ENCODE assay signal across 19 mouse cellular contexts in the genomic region with DNA sequence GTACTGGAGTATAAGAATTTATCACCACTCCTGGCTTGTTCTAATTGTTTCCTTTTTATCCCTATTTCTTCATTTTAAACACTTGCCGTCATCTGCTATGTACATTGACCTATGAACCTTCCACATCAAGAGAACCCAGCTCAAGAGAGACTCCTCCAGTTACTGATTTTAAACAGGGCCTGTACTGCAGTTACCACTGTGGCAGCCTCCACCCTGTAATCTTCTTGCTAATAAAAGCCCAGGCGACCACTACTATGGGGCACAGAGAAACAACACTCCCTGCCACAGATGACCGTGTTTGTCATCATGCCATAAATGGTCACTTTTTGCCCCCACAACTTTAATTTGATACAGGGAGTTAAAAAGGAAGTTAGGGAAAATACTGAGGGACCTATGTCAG. TPM values are rescaled to one million over a fixed set of nuclear protein-coding genes. Genes with fewer than 3 reads are reported as not detected.
DNase-seq lines count a peak whose midpoint lies in the region; ATAC-seq and TF ChIP-seq lines count a peak whose summit lies in the region.
"Had no signal": no experiment of that assay in that cellular context is flagged by ENCODE, and none has a peak within 500 bp of the region (broad histone marks: within the 10 kb centered on the region; RNA-seq: fewer than 3 reads in every experiment).

No protein-coding gene starts in this region.

- no peak for TF ChIP-seq CTCF in stomach, postnatal 0 days (IDR thresholded peaks at IDR 0.05; ENCODE audit: low read depth)
- TF ChIP-seq CTCF in hindbrain, postnatal 0 days (IDR thresholded peaks at IDR 0.05; ENCODE audit: low read depth), result no peak

- DNase-seq in heart, postnatal 10 days, result no peak
- DNase-seq in liver, embryonic 13.5 days, result no peak
- no peak for DNase-seq in stomach, postnatal 0 days (ENCODE audit: low spot score)
- no peak for DNase-seq in hindbrain, postnatal 0 days (ENCODE audit: low spot score)
- DNase-seq: cerebellum, adult 11 months; kidney, adult 18-20 months; thymus, postnatal 36 days had no signal

- H3K9ac ChIP-seq in heart, embryonic 12.5 days, result peak overlapping the region; percentile 31; the same call in 1 of the 2 replicates
- H3K9ac ChIP-seq in liver, embryonic 13.5 days, result no peak overlapping the region
- no peak overlapping the region for H3K9ac ChIP-seq in liver, embryonic 12.5 days
- 0 out of 2 replicates have a peak overlapping the region, but pooled peaks have one; percentile 15 for H3K9ac ChIP-seq in intestine, embryonic 16.5 days (ENCODE audit: low read depth, low read length)
- H3K9ac ChIP-seq in stomach, postnatal 0 days (ENCODE audit: low read length), result no peak overlapping the region
- H3K9ac ChIP-seq in hindbrain, postnatal 0 days (replicated peaks; ENCODE audit: low read length), result no peak overlapping the region

- peaks cover 34% of the 10 kb centered on the region for H3K36me3 ChIP-seq in heart, embryonic 12.5 days
- H3K36me3 ChIP-seq in liver, embryonic 13.5 days, result peaks cover 7% of the 10 kb centered on the region
- peaks cover 15% of the 10 kb centered on the region; the same call in 1 of the 2 replicates for H3K36me3 ChIP-seq in liver, embryonic 12.5 days
- 0 out of 2 replicates have a peak, but pooled peaks cover 4% of the 10 kb centered on the region for H3K36me3 ChIP-seq in intestine, embryonic 16.5 days (ENCODE audit: control insufficient read depth, insufficient read depth, low read length)
- H3K36me3 ChIP-seq in stomach, postnatal 0 days (ENCODE audit: control insufficient read depth, insufficient read depth, low read length), result peaks cover 11% of the 10 kb centered on the region
- H3K36me3 ChIP-seq in hindbrain, postnatal 0 days (ENCODE audit: insufficient read depth, low read length), result peaks cover 5% of the 10 kb centered on the region; the same call in 1 of the 2 replicates

- no peaks in the 10 kb centered on the region for H3K27me3 ChIP-seq in heart, embryonic 12.5 days (replicated peaks)
- no peaks in the 10 kb centered on the region for H3K27me3 ChIP-seq in liver, embryonic 13.5 days
- H3K27me3 ChIP-seq in liver, embryonic 12.5 days (replicated peaks), result no peaks in the 10 kb centered on the region
- no peaks in the 10 kb centered on the region for H3K27me3 ChIP-seq in intestine, embryonic 16.5 days (replicated peaks; ENCODE audit: control insufficient read depth, insufficient read depth, low read length)
- H3K27me3 ChIP-seq in stomach, postnatal 0 days (ENCODE audit: control insufficient read depth, insufficient read depth, low read length), result no peaks in the 10 kb centered on the region
- no peaks in the 10 kb centered on the region for H3K27me3 ChIP-seq in hindbrain, postnatal 0 days (ENCODE audit: insufficient read depth, low read length)

- TF ChIP-seq EP300 in stomach, postnatal 0 days (optimal IDR thresholded peaks at IDR 0.05), result no peak

- H3K4me2 ChIP-seq in heart, embryonic 12.5 days, result peak overlapping the region; percentile 19; the same call in 1 of the 2 replicates
- no peak overlapping the region for H3K4me2 ChIP-seq in liver, embryonic 13.5 days
- H3K4me2 ChIP-seq in liver, embryonic 12.5 days, result no peak overlapping the region
- no peak overlapping the region for H3K4me2 ChIP-seq in intestine, embryonic 16.5 days (ENCODE audit: low read depth, low read length)
- H3K4me2 ChIP-seq in stomach, postnatal 0 days (replicated peaks; ENCODE audit: low read depth), result no peak overlapping the region
- H3K4me2 ChIP-seq in hindbrain, postnatal 0 days (ENCODE audit: low read depth, low read length), result no peak overlapping the region

- ATAC-seq in heart, embryonic 12.5 days (ENCODE audit: insufficient number of reproducible peaks, low FRiP score), result 0 out of 2 replicates have a peak, but pooled peaks have one; percentile 39
- ATAC-seq in liver, embryonic 13.5 days (ENCODE audit: low read depth), result no peak
- ATAC-seq in liver, embryonic 12.5 days, result no peak
- peak; percentile 81 for ATAC-seq in intestine, embryonic 16.5 days
- no peak for ATAC-seq in stomach, postnatal 0 days (ENCODE audit: low FRiP score, low TSS enrichment)
- ATAC-seq in hindbrain, postnatal 0 days, result no peak

- H3K27ac ChIP-seq in heart, embryonic 12.5 days (ENCODE audit: poor library complexity, severe bottlenecking), result peak overlapping the region; percentile 79
- H3K27ac ChIP-seq in liver, embryonic 13.5 days, result peak overlapping the region; percentile 44; the same call in 1 of the 2 replicates
- H3K27ac ChIP-seq in liver, embryonic 12.5 days, result no peak overlapping the region
- peak overlapping the region; percentile 77 for H3K27ac ChIP-seq in intestine, embryonic 16.5 days (ENCODE audit: low read length)
- H3K27ac ChIP-seq in stomach, postnatal 0 days (replicated peaks), result peak overlapping the region; percentile 78
- H3K27ac ChIP-seq in hindbrain, postnatal 0 days, result no peak overlapping the region

- H3K4me1 ChIP-seq in heart, embryonic 12.5 days (replicated peaks), result peaks cover 50% of the 10 kb centered on the region
- peaks cover 38% of the 10 kb centered on the region for H3K4me1 ChIP-seq in liver, embryonic 13.5 days (replicated peaks)
- peaks cover 56% of the 10 kb centered on the region for H3K4me1 ChIP-seq in liver, embryonic 12.5 days
- H3K4me1 ChIP-seq in intestine, embryonic 16.5 days (ENCODE audit: control insufficient read depth, insufficient read depth, low read length), result peaks cover 43% of the 10 kb centered on the region
- H3K4me1 ChIP-seq in stomach, postnatal 0 days (replicated peaks; ENCODE audit: control insufficient read depth, insufficient read depth), result peaks cover 4% of the 10 kb centered on the region
- H3K4me1 ChIP-seq in hindbrain, postnatal 0 days (ENCODE audit: insufficient read depth, low read length), result no peaks in the 10 kb centered on the region

- H3K9me3 ChIP-seq in heart, embryonic 12.5 days (replicated peaks), result no peaks in the 10 kb centered on the region
- H3K9me3 ChIP-seq in liver, embryonic 13.5 days (replicated peaks), result no peaks in the 10 kb centered on the region
- no peaks in the 10 kb centered on the region for H3K9me3 ChIP-seq in liver, embryonic 12.5 days (replicated peaks)
- H3K9me3 ChIP-seq in intestine, embryonic 16.5 days (ENCODE audit: control insufficient read depth, low read length), result no peaks in the 10 kb centered on the region
- H3K9me3 ChIP-seq in stomach, postnatal 0 days (ENCODE audit: control insufficient read depth, low read length), result no peaks in the 10 kb centered on the region
- H3K9me3 ChIP-seq in hindbrain, postnatal 0 days (ENCODE audit: low read length), result no peaks in the 10 kb centered on the region

- intact Hi-C loops in heart, postnatal 10 days (cut with DNase I), result no loop called here

- H3K4me3 ChIP-seq in heart, embryonic 12.5 days, result no peak overlapping the region
- no peak overlapping the region for H3K4me3 ChIP-seq in liver, embryonic 13.5 days (replicated peaks)
- no peak overlapping the region for H3K4me3 ChIP-seq in liver, embryonic 12.5 days
- no peak overlapping the region for H3K4me3 ChIP-seq in intestine, embryonic 16.5 days (ENCODE audit: low read length)
- no peak overlapping the region for H3K4me3 ChIP-seq in stomach, postnatal 0 days (ENCODE audit: low read depth, low read length)
- no peak overlapping the region for H3K4me3 ChIP-seq in hindbrain, postnatal 0 days (ENCODE audit: low read length)
- H3K4me3 ChIP-seq: erythroblast, embryonic 14.5 days had no signal

- 24% methylated on average over 3 of the region's 3 CpGs for WGBS in heart, embryonic 12.5 days
- 59% methylated on average over 3 of the region's 3 CpGs for WGBS in liver, embryonic 13.5 days (ENCODE audit: insufficient replicate concordance)
- WGBS in liver, embryonic 12.5 days (ENCODE audit: insufficient replicate concordance), result 69% methylated on average over 3 of the region's 3 CpGs
- WGBS in intestine, embryonic 16.5 days, result 31% methylated on average over 3 of the region's 3 CpGs
- whole genome bisulfite sequencing in stomach, postnatal 0 days, result 26% methylated on average over 3 of the region's 3 CpGs
- WGBS in hindbrain, postnatal 0 days, result 72% methylated on average over 3 of the region's 3 CpGs

RNA-seq across cellular contexts. Expression of a gene that starts 23.5 kb away (rescaled TPM):
- 105 and 109 TPM in 2 replicates for polyA plus RNA-seq in heart, embryonic 12.5 days (2016; fragmentation: Nextera tagmentation; extraction: Ambion mirVana)
- 100 to 1,000 TPM; 126 to 129 TPM for total RNA-seq in heart, postnatal 10 days (2021)
- 10.8 and 16.7 TPM in 2 replicates for polyA plus RNA-seq in liver, embryonic 13.5 days (2015; fragmentation: Nextera tagmentation; extraction: Ambion mirVana)
- 18.6 and 20.5 TPM in 2 replicates for polyA plus RNA-seq in liver, embryonic 12.5 days (2016; fragmentation: Nextera tagmentation; extraction: Ambion mirVana)
- polyA plus RNA-seq in intestine, embryonic 16.5 days (2015; fragmentation: Nextera tagmentation; extraction: Ambion mirVana), result 57.2 and 64.1 TPM in 2 replicates
- 34.5 and 38.8 TPM in 2 replicates for polyA plus RNA-seq in stomach, postnatal 0 days (2015; fragmentation: Nextera tagmentation; extraction: Ambion mirVana)
- 75.7 and 86.5 TPM in 2 replicates for total RNA-seq in hindbrain, postnatal 0 days (2014; rRNA removed)
- polyA plus RNA-seq in hindbrain, postnatal 0 days (2015; fragmentation: Nextera tagmentation; extraction: Ambion mirVana), result 12.7 and 15.8 TPM in 2 replicates

RNA-seq across cellular contexts. Expression of a gene that starts 31.8 kb away (rescaled TPM):
- polyA plus RNA-seq in heart, embryonic 12.5 days (2016; fragmentation: Nextera tagmentation; extraction: Ambion mirVana), result 0.10 TPM in 2 replicates
- total RNA-seq in heart, postnatal 10 days (2021), result not detected
- 0.03 and 0.06 TPM in 2 replicates for polyA plus RNA-seq in liver, embryonic 13.5 days (2015; fragmentation: Nextera tagmentation; extraction: Ambion mirVana)
- polyA plus RNA-seq in liver, embryonic 12.5 days (2016; fragmentation: Nextera tagmentation; extraction: Ambion mirVana), result 0.04 and 0.10 TPM in 2 replicates
- 0.07 and 0.12 TPM in 2 replicates for polyA plus RNA-seq in intestine, embryonic 16.5 days (2015; fragmentation: Nextera tagmentation; extraction: Ambion mirVana)
- 0.07 and 0.11 TPM in 2 replicates for polyA plus RNA-seq in stomach, postnatal 0 days (2015; fragmentation: Nextera tagmentation; extraction: Ambion mirVana)
- not detected in 2 replicates for total RNA-seq in hindbrain, postnatal 0 days (2014; rRNA removed)
- 0.50 and 0.68 TPM in 2 replicates for polyA plus RNA-seq in hindbrain, postnatal 0 days (2015; fragmentation: Nextera tagmentation; extraction: Ambion mirVana)
- total RNA-seq: common myeloid progenitor, adult 5-6 weeks; layer of hippocampus, postnatal 25 days; megakaryocyte progenitor cell, adult 5-6 weeks; midbrain, postnatal 0 days had no signal
- polyA plus RNA-seq: erythroblast, embryonic 14.5 days; frontal cortex, adult 2 months; gonadal fat pad, adult 2 months had no signal

RNA-seq across cellular contexts. Expression of a gene that starts 43.5 kb away (rescaled TPM):
- 279 and 282 TPM in 2 replicates for polyA plus RNA-seq in heart, embryonic 12.5 days (2016; fragmentation: Nextera tagmentation; extraction: Ambion mirVana)
- total RNA-seq in heart, postnatal 10 days (2021), result 10 to 100 TPM; 59.9 to 60.8 TPM
- 143 and 145 TPM in 2 replicates for polyA plus RNA-seq in liver, embryonic 13.5 days (2015; fragmentation: Nextera tagmentation; extraction: Ambion mirVana)
- polyA plus RNA-seq in liver, embryonic 12.5 days (2016; fragmentation: Nextera tagmentation; extraction: Ambion mirVana), result 163 and 165 TPM in 2 replicates
- 184 and 206 TPM in 2 replicates for polyA plus RNA-seq in intestine, embryonic 16.5 days (2015; fragmentation: Nextera tagmentation; extraction: Ambion mirVana)
- polyA plus RNA-seq in stomach, postnatal 0 days (2015; fragmentation: Nextera tagmentation; extraction: Ambion mirVana), result 111 and 123 TPM in 2 replicates
- total RNA-seq in hindbrain, postnatal 0 days (2014; rRNA removed), result 271 and 302 TPM in 2 replicates
- 247 and 248 TPM in 2 replicates for polyA plus RNA-seq in hindbrain, postnatal 0 days (2015; fragmentation: Nextera tagmentation; extraction: Ambion mirVana)

RNA-seq across cellular contexts. Expression of a gene that starts 50.8 kb away (rescaled TPM):
- not detected in 2 replicates for polyA plus RNA-seq in heart, embryonic 12.5 days (2016; fragmentation: Nextera tagmentation; extraction: Ambion mirVana)
- total RNA-seq in heart, postnatal 10 days (2021), result 10 to 100 TPM in 1 of 2 experiments, 1 to 10 TPM in 1; 9.6 to 11.7 TPM
- not detected in 2 replicates for polyA plus RNA-seq in liver, embryonic 13.5 days (2015; fragmentation: Nextera tagmentation; extraction: Ambion mirVana)
- polyA plus RNA-seq in liver, embryonic 12.5 days (2016; fragmentation: Nextera tagmentation; extraction: Ambion mirVana), result not detected in 2 replicates
- polyA plus RNA-seq in intestine, embryonic 16.5 days (2015; fragmentation: Nextera tagmentation; extraction: Ambion mirVana), result not detected in 2 replicates
- polyA plus RNA-seq in stomach, postnatal 0 days (2015; fragmentation: Nextera tagmentation; extraction: Ambion mirVana), result not detected in 2 replicates
- not detected in 2 replicates for total RNA-seq in hindbrain, postnatal 0 days (2014; rRNA removed)
- not detected in 2 replicates for polyA plus RNA-seq in hindbrain, postnatal 0 days (2015; fragmentation: Nextera tagmentation; extraction: Ambion mirVana)
- total RNA-seq: adrenal gland, postnatal 4 days; megakaryocyte progenitor cell, adult 5-6 weeks; midbrain, postnatal 0 days had no signal
- polyA plus RNA-seq: erythroblast, embryonic 14.5 days; frontal cortex, adult 2 months; gonadal fat pad, adult 2 months; limb, embryonic 14.5 days; midbrain, postnatal 0 days had no signal

RNA-seq across cellular contexts. Expression of a gene that starts 51.2 kb away (rescaled TPM):
- 28.8 and 30.3 TPM in 2 replicates for polyA plus RNA-seq in heart, embryonic 12.5 days (2016; fragmentation: Nextera tagmentation; extraction: Ambion mirVana)
- 10 to 100 TPM; 15.1 to 17.8 TPM for total RNA-seq in heart, postnatal 10 days (2021)
- 22.8 and 26.2 TPM in 2 replicates for polyA plus RNA-seq in liver, embryonic 13.5 days (2015; fragmentation: Nextera tagmentation; extraction: Ambion mirVana)
- 27.2 and 28.1 TPM in 2 replicates for polyA plus RNA-seq in liver, embryonic 12.5 days (2016; fragmentation: Nextera tagmentation; extraction: Ambion mirVana)
- 29.0 and 31.6 TPM in 2 replicates for polyA plus RNA-seq in intestine, embryonic 16.5 days (2015; fragmentation: Nextera tagmentation; extraction: Ambion mirVana)
- 18.1 and 18.2 TPM in 2 replicates for polyA plus RNA-seq in stomach, postnatal 0 days (2015; fragmentation: Nextera tagmentation; extraction: Ambion mirVana)
- total RNA-seq in hindbrain, postnatal 0 days (2014; rRNA removed), result 31.4 and 31.6 TPM in 2 replicates
- 47.4 and 47.5 TPM in 2 replicates for polyA plus RNA-seq in hindbrain, postnatal 0 days (2015; fragmentation: Nextera tagmentation; extraction: Ambion mirVana)

Comparison
In these comparisons a context has a peak if more than half of its experiments do, and no peak if none do; other contexts are left out.
1. H3K27ac ChIP-seq: peak in heart, embryonic 12.5 days (single experiment), liver, embryonic 13.5 days (single experiment), intestine, embryonic 16.5 days (single experiment) and stomach, postnatal 0 days (single experiment); none in liver, embryonic 12.5 days (single experiment) and hindbrain, postnatal 0 days (single experiment).
2. ATAC-seq: peak in heart, embryonic 12.5 days (single experiment) and intestine, embryonic 16.5 days (single experiment); none in liver, embryonic 13.5 days (single experiment), liver, embryonic 12.5 days (single experiment), stomach, postnatal 0 days (single experiment) and hindbrain, postnatal 0 days (single experiment).
3. H3K9ac ChIP-seq: peak in heart, embryonic 12.5 days (single experiment) and intestine, embryonic 16.5 days (single experiment); none in liver, embryonic 13.5 days (single experiment), liver, embryonic 12.5 days (single experiment), stomach, postnatal 0 days (single experiment) and hindbrain, postnatal 0 days (single experiment).